In the genomic region with DNA sequence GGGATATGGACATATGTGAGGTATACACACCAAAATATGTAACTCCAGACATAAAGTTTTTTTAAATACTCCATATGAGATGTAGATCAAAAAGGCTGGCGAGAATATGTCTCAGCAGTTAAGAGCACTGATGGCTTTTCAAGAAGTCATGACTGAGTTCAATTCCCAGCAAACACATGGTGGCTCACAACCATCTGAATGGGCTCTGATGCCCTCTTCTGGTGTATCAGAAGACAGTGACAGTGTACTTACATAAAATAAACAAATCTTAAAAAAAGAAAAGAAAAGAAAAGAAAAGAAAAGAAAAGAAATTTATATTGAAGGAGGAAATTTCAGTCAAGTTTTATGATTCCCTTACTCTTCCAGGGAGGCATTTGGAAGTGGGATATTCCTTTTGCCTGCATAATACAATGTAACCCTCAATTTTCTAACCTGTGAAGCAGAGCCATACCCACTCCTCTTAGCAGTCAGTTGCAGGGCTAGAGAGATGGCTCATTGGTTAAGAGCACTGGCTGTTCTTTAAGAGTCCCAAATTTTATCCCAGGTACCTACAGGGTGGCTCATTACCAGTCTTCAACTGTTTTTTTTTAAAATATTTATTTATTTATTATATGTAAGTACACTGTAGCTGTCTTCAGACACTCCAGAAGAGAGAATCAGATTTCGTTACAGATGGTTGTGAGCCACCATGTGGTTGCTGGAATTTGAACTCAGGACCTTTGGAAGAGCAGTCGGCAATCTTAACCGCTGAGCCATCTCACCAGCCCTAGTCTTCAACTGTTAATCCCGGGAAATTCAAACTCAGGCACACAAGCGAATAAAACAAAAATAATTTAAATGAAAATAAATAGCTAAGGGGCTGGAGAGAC, we compare ENCODE assay signal across 8 mouse cellular contexts. TPM values are rescaled to one million over a fixed set of nuclear protein-coding genes. Genes with fewer than 3 reads are reported as not detected.
DNase-seq lines count a peak whose midpoint lies in the region; ATAC-seq and TF ChIP-seq lines count a peak whose summit lies in the region.

No protein-coding gene starts in this region.

- DNase-seq in kidney, postnatal 4 days, result no peak
- DNase-seq in MN1 (ENCODE audit: low spot score), result peak; percentile 71
- DNase-seq in forebrain, postnatal 0 days, result peak; percentile 20
- no peak for DNase-seq in layer of hippocampus, postnatal 25 days (ENCODE audit: extremely low spot score in 1 of 2, low spot score in 1 of 2)
- DNase-seq in frontal cortex, postnatal 36 days (ENCODE audit: low spot score in 2 of 2), result no peak
- no peak for DNase-seq in cerebellum, postnatal 14 days

- 8% methylated on average over 6 of the region's 6 CpGs for WGBS in kidney, embryonic 14.5 days
- WGBS in forebrain, postnatal 0 days, result 12% methylated on average over 6 of the region's 6 CpGs
- WGBS in macrophage (ENCODE audit: missing documents), result 12% methylated on average over 6 of the region's 6 CpGs

- H3K27ac ChIP-seq in kidney, embryonic 14.5 days (ENCODE audit: low read depth, low read length), result peak overlapping the region; percentile 37; the same call in 1 of the 2 replicates
- H3K27ac ChIP-seq in forebrain, postnatal 0 days (ENCODE audit: low read depth, low read length), result no peak overlapping the region
- H3K27ac ChIP-seq in macrophage, result 0 out of 2 replicates have a peak overlapping the region, but pooled peaks have one; percentile 94

- TF ChIP-seq CTCF in forebrain, postnatal 0 days (IDR thresholded peaks at IDR 0.05; ENCODE audit: low read depth), result peak; percentile 47

- peaks cover 13% of the 10 kb centered on the region; the same call in 1 of the 2 replicates for H3K4me1 ChIP-seq in kidney, embryonic 14.5 days (ENCODE audit: control insufficient read depth, insufficient read depth, low read length)
- no peaks in the 10 kb centered on the region for H3K4me1 ChIP-seq in forebrain, postnatal 0 days (ENCODE audit: insufficient read depth)

- no peaks in the 10 kb centered on the region for H3K27me3 ChIP-seq in kidney, embryonic 14.5 days (ENCODE audit: control insufficient read depth, insufficient read depth, low read length)
- no peaks in the 10 kb centered on the region for H3K27me3 ChIP-seq in forebrain, postnatal 0 days (ENCODE audit: insufficient read depth, low read length)

- H3K4me3 ChIP-seq in kidney, embryonic 14.5 days (ENCODE audit: low read length), result no peak overlapping the region
- no peak overlapping the region for H3K4me3 ChIP-seq in forebrain, postnatal 0 days (ENCODE audit: low read depth, low read length)
- no peak overlapping the region for H3K4me3 ChIP-seq in macrophage (ENCODE audit: inconsistent target)

- H3K36me3 ChIP-seq in kidney, embryonic 14.5 days (ENCODE audit: control insufficient read depth, insufficient read depth, low read length), result no peaks in the 10 kb centered on the region
- no peaks in the 10 kb centered on the region for H3K36me3 ChIP-seq in forebrain, postnatal 0 days (ENCODE audit: insufficient read depth)
- no peaks in the 10 kb centered on the region for H3K36me3 ChIP-seq in macrophage (ENCODE audit: inconsistent target)

- no peak overlapping the region for H3K4me2 ChIP-seq in kidney, embryonic 14.5 days (replicated peaks; ENCODE audit: low read depth, low read length)
- H3K4me2 ChIP-seq in forebrain, postnatal 0 days (ENCODE audit: low read depth), result no peak overlapping the region

- no peak overlapping the region for H3K9ac ChIP-seq in kidney, embryonic 14.5 days (ENCODE audit: low read depth, low read length)
- H3K9ac ChIP-seq in forebrain, postnatal 0 days, result no peak overlapping the region

- H3K79me2 ChIP-seq in macrophage (ENCODE audit: inconsistent target), result no peaks in the 10 kb centered on the region

- H3K9me3 ChIP-seq in kidney, embryonic 14.5 days (ENCODE audit: control insufficient read depth, low read length), result no peaks in the 10 kb centered on the region
- no peaks in the 10 kb centered on the region for H3K9me3 ChIP-seq in forebrain, postnatal 0 days (ENCODE audit: low read length)

- no peak for ATAC-seq in kidney, embryonic 14.5 days (ENCODE audit: low FRiP score, low TSS enrichment)
- no peak for ATAC-seq in forebrain, postnatal 0 days

RNA-seq across cellular contexts. Expression of a gene that starts 5.1 kb away (rescaled TPM):
- polyA plus RNA-seq in kidney, embryonic 14.5 days (2014; fragmentation: Nextera tagmentation; extraction: Ambion mirVana), result 42.7 and 46.6 TPM in 2 replicates
- total RNA-seq in forebrain, postnatal 0 days (2014; rRNA removed), result 8.0 and 15.2 TPM in 2 replicates
- 27.8 and 30.5 TPM in 2 replicates for polyA plus RNA-seq in forebrain, postnatal 0 days (2015; fragmentation: Nextera tagmentation; extraction: Ambion mirVana)
- 10 to 100 TPM in 5 of 26 experiments, 1 to 10 TPM in 21; 1.0 to 18.4 (median 5.5) TPM for total RNA-seq in macrophage (2018; cell fraction: chromatin; rRNA removed)
- 10 to 100 TPM; 13.9 to 31.4 (median 23.1) TPM for total RNA-seq in macrophage (2018; cell fraction: cytosol; rRNA removed)
- total RNA-seq in macrophage (2018; cell fraction: nucleus; rRNA removed), result 10 to 100 TPM in 8 of 26 experiments, 1 to 10 TPM in 18; 1.9 to 23.5 (median 6.6) TPM
- polyA plus RNA-seq in macrophage (2018), result 14.6 to 29.9 TPM (median 25.8 TPM) in 3 replicates
- 10 to 100 TPM; 19.2 to 26.8 TPM for total RNA-seq in layer of hippocampus, postnatal 25 days (2021)

RNA-seq across cellular contexts. Expression of a gene that starts 7.7 kb away (rescaled TPM):
- 29.7 and 41.0 TPM in 2 replicates for polyA plus RNA-seq in kidney, embryonic 14.5 days (2014; fragmentation: Nextera tagmentation; extraction: Ambion mirVana)
- total RNA-seq in forebrain, postnatal 0 days (2014; rRNA removed), result 17.1 and 21.3 TPM in 2 replicates
- 18.0 and 34.0 TPM in 2 replicates for polyA plus RNA-seq in forebrain, postnatal 0 days (2015; fragmentation: Nextera tagmentation; extraction: Ambion mirVana)
- total RNA-seq in macrophage (2018; cell fraction: chromatin; rRNA removed), result 10 to 100 TPM; 28.1 to 68.5 (median 45.7) TPM
- 10 to 100 TPM in 22 of 26 experiments, 1 to 10 TPM in 4; 9.4 to 14.1 (median 11.2) TPM for total RNA-seq in macrophage (2018; cell fraction: cytosol; rRNA removed)
- total RNA-seq in macrophage (2018; cell fraction: nucleus; rRNA removed), result 10 to 100 TPM; 19.6 to 45.7 (median 27.8) TPM
- polyA plus RNA-seq in macrophage (2018), result 7.8 to 8.4 TPM (median 8.3 TPM) in 3 replicates
- 10 to 100 TPM; 21.9 to 26.9 TPM for total RNA-seq in layer of hippocampus, postnatal 25 days (2021)

RNA-seq across cellular contexts. Expression of a gene that starts 34.1 kb away (rescaled TPM):
- polyA plus RNA-seq in kidney, embryonic 14.5 days (2014; fragmentation: Nextera tagmentation; extraction: Ambion mirVana), result 2.4 and 3.5 TPM in 2 replicates
- 0.71 and 1.8 TPM in 2 replicates for total RNA-seq in forebrain, postnatal 0 days (2014; rRNA removed)
- polyA plus RNA-seq in forebrain, postnatal 0 days (2015; fragmentation: Nextera tagmentation; extraction: Ambion mirVana), result 2.3 and 2.5 TPM in 2 replicates
- total RNA-seq in macrophage (2018; cell fraction: chromatin; rRNA removed), result 1 to 10 TPM in 4 of 26 experiments, under 1 TPM in 1, not detected in 21; 0.97 to 2.7 (median 2.1) TPM
- 1 to 10 TPM in 13 of 26 experiments, under 1 TPM in 11, not detected in 2; 0.19 to 2.4 (median 1.0) TPM for total RNA-seq in macrophage (2018; cell fraction: cytosol; rRNA removed)
- 1 to 10 TPM in 6 of 26 experiments, under 1 TPM in 2, not detected in 18; 0.84 to 3.7 (median 1.6) TPM for total RNA-seq in macrophage (2018; cell fraction: nucleus; rRNA removed)
- polyA plus RNA-seq in macrophage (2018), result 0.52 to 0.69 TPM (median 0.60 TPM) in 3 replicates
- 1 to 10 TPM; 1.7 TPM for total RNA-seq in layer of hippocampus, postnatal 25 days (2021)

RNA-seq across cellular contexts. Expression of a gene that starts 57.0 kb away (rescaled TPM):
- 104 and 133 TPM in 2 replicates for polyA plus RNA-seq in kidney, embryonic 14.5 days (2014; fragmentation: Nextera tagmentation; extraction: Ambion mirVana)
- 77.3 and 83.9 TPM in 2 replicates for total RNA-seq in forebrain, postnatal 0 days (2014; rRNA removed)
- 122 and 126 TPM in 2 replicates for polyA plus RNA-seq in forebrain, postnatal 0 days (2015; fragmentation: Nextera tagmentation; extraction: Ambion mirVana)
- total RNA-seq in macrophage (2018; cell fraction: chromatin; rRNA removed), result 10 to 100 TPM; 15.8 to 59.7 (median 41.9) TPM
- total RNA-seq in macrophage (2018; cell fraction: cytosol; rRNA removed), result 10 to 100 TPM; 28.4 to 56.5 (median 40.2) TPM
- total RNA-seq in macrophage (2018; cell fraction: nucleus; rRNA removed), result 10 to 100 TPM; 18.6 to 66.1 (median 40.8) TPM
- 22.2 to 36.0 TPM (median 24.4 TPM) in 3 replicates for polyA plus RNA-seq in macrophage (2018)
- 10 to 100 TPM; 42.6 to 47.9 TPM for total RNA-seq in layer of hippocampus, postnatal 25 days (2021)

Comparison
In these comparisons a context has a peak if more than half of its experiments do, and no peak if none do; other contexts are left out.
1. DNase-seq: peak in MN1 (single experiment) and forebrain, postnatal 0 days (single experiment); none in kidney, postnatal 4 days (0 of 2), layer of hippocampus, postnatal 25 days (0 of 2), frontal cortex, postnatal 36 days (0 of 2) and cerebellum, postnatal 14 days (0 of 2).